Mouse (Mus musculus): ENCODE measurements around the gene Prkcq.

DNA sequence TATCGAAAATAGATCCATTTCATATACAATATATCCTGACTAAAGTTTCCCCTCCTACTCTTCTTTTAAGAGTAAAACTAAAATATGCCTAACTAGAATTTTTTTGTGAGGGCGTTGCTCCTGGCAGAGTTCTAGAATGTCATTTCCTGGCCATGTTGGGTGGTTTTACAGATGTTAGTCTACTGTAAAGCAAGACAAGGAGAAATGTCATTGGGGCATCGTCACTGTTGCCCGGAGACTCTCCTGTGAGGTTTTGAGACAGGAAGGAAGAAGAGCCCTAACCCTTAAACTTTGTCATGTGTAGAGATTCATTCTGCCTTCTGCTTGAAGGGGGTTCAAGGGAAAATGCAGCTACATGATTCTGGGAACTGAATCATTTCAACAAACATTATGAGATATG is 82.5 kb downstream of the Prkcq start:
- TF ChIP-seq GATA1 (IDR thresholded peaks at IDR 0.05; ENCODE audit: borderline replicate concordance, low read length) (no peak), FLI1 (IDR thresholded peaks at IDR 0.05; ENCODE audit: low read length) (no peak)

Measured in megakaryocyte, embryonic 14.5 days (primary cell).